9 mouse cellular contexts compared by ENCODE assay signal in genomic region chr19:5945891-5946290, GRCm38 (mm10). TPM values are rescaled to one million over a fixed set of nuclear protein-coding genes. Genes with fewer than 3 reads are reported as not detected.
A peak's percentile ranks its signal among the peaks of the same experiment; 100 is the strongest.
DNase-seq lines count a peak whose midpoint lies in the region; ATAC-seq and TF ChIP-seq lines count a peak whose summit lies in the region.
"Had no signal": no experiment of that assay in that cellular context is flagged by ENCODE, and none has a peak within 500 bp of the region (broad histone marks: within the 10 kb centered on the region; RNA-seq: fewer than 3 reads in every experiment).

No protein-coding gene starts in this region.

- WGBS in kidney, embryonic 14.5 days: 70% methylated on average over 8 of the region's 8 CpGs
- WGBS in heart, embryonic 13.5 days: 44% methylated on average over 8 of the region's 8 CpGs
- 38% methylated on average over 8 of the region's 8 CpGs for WGBS in lung, embryonic 14.5 days

- H3K27ac ChIP-seq in kidney, embryonic 14.5 days (ENCODE audit: low read depth, low read length): peak overlapping the region; percentile 48; the same call in 1 of the 2 replicates
- H3K27ac ChIP-seq in cortical plate, adult 2 months (ENCODE audit: insufficient read depth, low read length): peak overlapping the region; percentile 96
- peak overlapping the region; percentile 88 for H3K27ac ChIP-seq in heart, embryonic 13.5 days (replicated peaks)
- H3K27ac ChIP-seq in lung, embryonic 14.5 days (ENCODE audit: low read depth): peak overlapping the region; percentile 79

- H3K4me1 ChIP-seq in kidney, embryonic 14.5 days (ENCODE audit: control insufficient read depth, insufficient read depth, low read length): peaks cover 18% of the 10 kb centered on the region
- H3K4me1 ChIP-seq in cortical plate, adult 2 months (ENCODE audit: control insufficient read depth, insufficient read depth, low read length): no peaks in the 10 kb centered on the region
- H3K4me1 ChIP-seq in heart, embryonic 13.5 days: peaks cover 48% of the 10 kb centered on the region
- peaks cover 21% of the 10 kb centered on the region for H3K4me1 ChIP-seq in lung, embryonic 14.5 days (ENCODE audit: insufficient read depth)

- TF ChIP-seq CTCF in cortical plate, adult 2 months (IDR thresholded peaks at IDR 0.05; ENCODE audit: extremely low read depth, insufficient read depth, low read length): no peak
- TF ChIP-seq CTCF in lung, embryonic 14.5 days (IDR thresholded peaks at IDR 0.05; ENCODE audit: low read depth): no peak

- TF ChIP-seq POLR2A in cortical plate, adult 2 months (IDR thresholded peaks at IDR 0.05; ENCODE audit: extremely low read depth, insufficient read depth, low read length): no peak

- H3K9me3 ChIP-seq in kidney, embryonic 14.5 days (ENCODE audit: control insufficient read depth, low read length): no peaks in the 10 kb centered on the region
- H3K9me3 ChIP-seq in heart, embryonic 13.5 days: no peaks in the 10 kb centered on the region
- no peaks in the 10 kb centered on the region for H3K9me3 ChIP-seq in lung, embryonic 14.5 days (ENCODE audit: low read depth, low read length)
- H3K9me3 ChIP-seq: megakaryocyte, embryonic 14.5 days had no signal

- no peak overlapping the region for H3K4me2 ChIP-seq in kidney, embryonic 14.5 days (replicated peaks; ENCODE audit: low read depth, low read length)
- peak overlapping the region; percentile 39; the same call in 1 of the 2 replicates for H3K4me2 ChIP-seq in heart, embryonic 13.5 days
- no peak overlapping the region for H3K4me2 ChIP-seq in lung, embryonic 14.5 days

- no peak for ATAC-seq in kidney, embryonic 14.5 days (ENCODE audit: low FRiP score, low TSS enrichment)
- no peak for ATAC-seq in heart, embryonic 13.5 days (ENCODE audit: extremely low read depth, insufficient number of reproducible peaks, low FRiP score, low TSS enrichment)
- peak; percentile 12; the same call in 1 of the 2 replicates for ATAC-seq in lung, embryonic 14.5 days (ENCODE audit: insufficient read depth)
- ATAC-seq in erythroid progenitor cell, adult 5-6 weeks (replicated peaks; ENCODE audit: low FRiP score, poor library complexity, severe bottlenecking): no peak

- no peaks in the 10 kb centered on the region for H3K27me3 ChIP-seq in kidney, embryonic 14.5 days (ENCODE audit: control insufficient read depth, insufficient read depth, low read length)
- no peaks in the 10 kb centered on the region for H3K27me3 ChIP-seq in heart, embryonic 13.5 days (replicated peaks)
- no peaks in the 10 kb centered on the region for H3K27me3 ChIP-seq in lung, embryonic 14.5 days (ENCODE audit: insufficient read depth, low read length)
- H3K27me3 ChIP-seq: megakaryocyte, embryonic 14.5 days had no signal

- H3K4me3 ChIP-seq in kidney, embryonic 14.5 days (ENCODE audit: low read length): no peak overlapping the region
- H3K4me3 ChIP-seq in cortical plate, adult 2 months (ENCODE audit: insufficient read depth, low read length): no peak overlapping the region
- H3K4me3 ChIP-seq in heart, embryonic 13.5 days: no peak overlapping the region
- H3K4me3 ChIP-seq in lung, embryonic 14.5 days (ENCODE audit: low read depth, low read length): no peak overlapping the region
- H3K4me3 ChIP-seq: megakaryocyte, embryonic 14.5 days had no signal

- H3K36me3 ChIP-seq in kidney, embryonic 14.5 days (ENCODE audit: control insufficient read depth, insufficient read depth, low read length): peaks cover 72% of the 10 kb centered on the region
- peaks cover 63% of the 10 kb centered on the region for H3K36me3 ChIP-seq in heart, embryonic 13.5 days
- peaks cover 77% of the 10 kb centered on the region for H3K36me3 ChIP-seq in lung, embryonic 14.5 days (ENCODE audit: insufficient read depth)

- H3K9ac ChIP-seq in kidney, embryonic 14.5 days (ENCODE audit: low read depth, low read length): no peak overlapping the region
- peak overlapping the region; percentile 61 for H3K9ac ChIP-seq in heart, embryonic 13.5 days
- H3K9ac ChIP-seq in lung, embryonic 14.5 days: peak overlapping the region; percentile 5

- no peak for DNase-seq in kidney, adult 11 months
- peak; percentile 55 for DNase-seq in lung, embryonic 14.5 days
- DNase-seq in adipocyte (ENCODE audit: low spot score): no peak
- no peak for DNase-seq in frontal cortex, adult 2 months (ENCODE audit: extremely low spot score in 1 of 2, low spot score in 1 of 2)

RNA-seq across cellular contexts. Expression of gene Pola2, which starts 18.1 kb away (rescaled TPM):
- 74.2 and 95.3 TPM in 2 replicates for polyA plus RNA-seq in kidney, embryonic 14.5 days (2014; fragmentation: Nextera tagmentation; extraction: Ambion mirVana)
- 11.7 and 12.9 TPM in 2 replicates for polyA plus RNA-seq in cortical plate, adult 2 months (2012; rRNA removed)
- polyA plus RNA-seq in heart, embryonic 13.5 days (2015; fragmentation: Nextera tagmentation; extraction: Ambion mirVana): 47.2 and 49.5 TPM in 2 replicates
- polyA plus RNA-seq in lung, embryonic 14.5 days (2014; fragmentation: Nextera tagmentation; extraction: Ambion mirVana): 88.7 and 89.3 TPM in 2 replicates
- 64.9 and 72.5 TPM in 2 replicates for total RNA-seq in erythroid progenitor cell, adult 5-6 weeks (2015; ENCODE audit: low replicate concordance)
- 55.1 and 71.9 TPM in 2 replicates for total RNA-seq in erythroid progenitor cell, adult 5-6 weeks (2017; ENCODE audit: low replicate concordance)
- polyA plus RNA-seq in frontal cortex, adult 2 months (2012; rRNA removed): 14.2 and 14.3 TPM in 2 replicates

RNA-seq across cellular contexts. Expression of gene Cdc42ep2, which starts 21.3 kb away (rescaled TPM):
- 10.5 and 10.8 TPM in 2 replicates for polyA plus RNA-seq in kidney, embryonic 14.5 days (2014; fragmentation: Nextera tagmentation; extraction: Ambion mirVana)
- polyA plus RNA-seq in cortical plate, adult 2 months (2012; rRNA removed): 12.6 and 16.4 TPM in 2 replicates
- 8.9 and 9.3 TPM in 2 replicates for polyA plus RNA-seq in heart, embryonic 13.5 days (2015; fragmentation: Nextera tagmentation; extraction: Ambion mirVana)
- 9.8 and 9.9 TPM in 2 replicates for polyA plus RNA-seq in lung, embryonic 14.5 days (2014; fragmentation: Nextera tagmentation; extraction: Ambion mirVana)
- total RNA-seq in erythroid progenitor cell, adult 5-6 weeks (2015; ENCODE audit: low replicate concordance): 0.72 TPM in 1 of 2 replicates, not detected in the other
- total RNA-seq in erythroid progenitor cell, adult 5-6 weeks (2017; ENCODE audit: low replicate concordance): not detected in 2 replicates
- 7.7 and 9.1 TPM in 2 replicates for polyA plus RNA-seq in frontal cortex, adult 2 months (2012; rRNA removed)

RNA-seq across cellular contexts. Expression of gene Dpf2, which starts 33.1 kb away (rescaled TPM):
- 132 and 167 TPM in 2 replicates for polyA plus RNA-seq in kidney, embryonic 14.5 days (2014; fragmentation: Nextera tagmentation; extraction: Ambion mirVana)
- 96.2 and 99.0 TPM in 2 replicates for polyA plus RNA-seq in cortical plate, adult 2 months (2012; rRNA removed)
- 98.1 and 104 TPM in 2 replicates for polyA plus RNA-seq in heart, embryonic 13.5 days (2015; fragmentation: Nextera tagmentation; extraction: Ambion mirVana)
- 147 and 162 TPM in 2 replicates for polyA plus RNA-seq in lung, embryonic 14.5 days (2014; fragmentation: Nextera tagmentation; extraction: Ambion mirVana)
- total RNA-seq in erythroid progenitor cell, adult 5-6 weeks (2015; ENCODE audit: low replicate concordance): 25.9 and 71.7 TPM in 2 replicates
- 43.9 and 168 TPM in 2 replicates for total RNA-seq in erythroid progenitor cell, adult 5-6 weeks (2017; ENCODE audit: low replicate concordance)
- polyA plus RNA-seq in frontal cortex, adult 2 months (2012; rRNA removed): 106 and 118 TPM in 2 replicates

RNA-seq across cellular contexts. Expression of gene Slc22a20, which starts 40.1 kb away (rescaled TPM):
- not detected in 2 replicates for polyA plus RNA-seq in kidney, embryonic 14.5 days (2014; fragmentation: Nextera tagmentation; extraction: Ambion mirVana)
- not detected in 2 replicates for polyA plus RNA-seq in cortical plate, adult 2 months (2012; rRNA removed)
- not detected in 2 replicates for polyA plus RNA-seq in heart, embryonic 13.5 days (2015; fragmentation: Nextera tagmentation; extraction: Ambion mirVana)
- not detected in 2 replicates for polyA plus RNA-seq in lung, embryonic 14.5 days (2014; fragmentation: Nextera tagmentation; extraction: Ambion mirVana)
- total RNA-seq in erythroid progenitor cell, adult 5-6 weeks (2015; ENCODE audit: low replicate concordance): not detected in 2 replicates
- total RNA-seq in erythroid progenitor cell, adult 5-6 weeks (2017; ENCODE audit: low replicate concordance): not detected in 2 replicates
- polyA plus RNA-seq in frontal cortex, adult 2 months (2012; rRNA removed): 0.42 TPM in 1 of 2 replicates, not detected in the other

RNA-seq across cellular contexts. Expression of gene Tigd3, which starts 51.9 kb away (rescaled TPM):
- 2.9 and 4.0 TPM in 2 replicates for polyA plus RNA-seq in kidney, embryonic 14.5 days (2014; fragmentation: Nextera tagmentation; extraction: Ambion mirVana)
- 3.6 and 4.0 TPM in 2 replicates for polyA plus RNA-seq in cortical plate, adult 2 months (2012; rRNA removed)
- polyA plus RNA-seq in heart, embryonic 13.5 days (2015; fragmentation: Nextera tagmentation; extraction: Ambion mirVana): 1.9 and 2.0 TPM in 2 replicates
- 2.7 and 3.8 TPM in 2 replicates for polyA plus RNA-seq in lung, embryonic 14.5 days (2014; fragmentation: Nextera tagmentation; extraction: Ambion mirVana)
- 3.8 and 4.7 TPM in 2 replicates for total RNA-seq in erythroid progenitor cell, adult 5-6 weeks (2015; ENCODE audit: low replicate concordance)
- 8.2 and 9.4 TPM in 2 replicates for total RNA-seq in erythroid progenitor cell, adult 5-6 weeks (2017; ENCODE audit: low replicate concordance)
- 4.6 and 4.9 TPM in 2 replicates for polyA plus RNA-seq in frontal cortex, adult 2 months (2012; rRNA removed)
